Comparison of ENCODE assay signal across 18 mouse cellular contexts in the genomic region with DNA sequence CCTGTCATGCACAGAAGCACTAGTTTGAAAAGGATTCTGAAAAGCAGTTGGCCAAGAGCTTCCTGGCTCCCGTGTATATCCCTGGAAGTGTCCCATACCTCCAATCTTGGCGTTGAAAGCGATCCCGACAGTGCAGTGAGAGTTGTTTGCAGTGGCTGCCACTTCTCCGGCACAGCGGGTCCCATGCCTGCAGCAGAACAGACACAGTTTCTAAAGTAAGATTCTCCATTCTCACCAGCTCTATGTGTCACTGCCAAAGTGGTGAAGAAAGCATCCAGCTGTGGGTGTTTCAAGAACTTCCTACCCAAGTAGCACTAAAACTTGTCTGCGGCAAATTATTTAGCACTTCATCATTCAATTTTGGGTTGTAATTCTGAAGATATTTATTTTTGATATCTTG.
DNase-seq lines count a peak whose midpoint lies in the region; ATAC-seq and TF ChIP-seq lines count a peak whose summit lies in the region.
"Had no signal": no experiment of that assay in that cellular context is flagged by ENCODE, and none has a peak within 500 bp of the region (broad histone marks: within the 10 kb centered on the region; RNA-seq: fewer than 3 reads in every experiment).

No protein-coding gene starts in this region.

- H3K9ac ChIP-seq in hindbrain, embryonic 12.5 days: no peak overlapping the region
- H3K9ac ChIP-seq in liver, embryonic 12.5 days: no peak overlapping the region
- H3K9ac ChIP-seq: forebrain, embryonic 12.5 days had no signal

- H3K4me3 ChIP-seq in left cerebral cortex, adult 2 months: no peak overlapping the region
- H3K4me3 ChIP-seq in lung, adult 2 months (replicated peaks; ENCODE audit: extremely low read depth, low read depth, low read length): no peak overlapping the region
- H3K4me3 ChIP-seq in hindbrain, embryonic 12.5 days: no peak overlapping the region
- no peak overlapping the region for H3K4me3 ChIP-seq in liver, embryonic 12.5 days
- H3K4me3 ChIP-seq: forebrain, embryonic 12.5 days; hindbrain, embryonic 10.5 days had no signal

- H3K36me3 ChIP-seq in hindbrain, embryonic 12.5 days: no peaks in the 10 kb centered on the region
- H3K36me3 ChIP-seq in liver, embryonic 12.5 days: no peaks in the 10 kb centered on the region
- H3K36me3 ChIP-seq: forebrain, embryonic 12.5 days; hindbrain, embryonic 10.5 days had no signal

- no peaks in the 10 kb centered on the region for H3K9me3 ChIP-seq in hindbrain, embryonic 12.5 days (replicated peaks)
- H3K9me3 ChIP-seq in liver, embryonic 12.5 days (replicated peaks): no peaks in the 10 kb centered on the region
- H3K9me3 ChIP-seq: forebrain, embryonic 12.5 days; hindbrain, embryonic 10.5 days had no signal

- WGBS in lung, adult 2 months: 68% methylated on average over 7 of the region's 7 CpGs
- 87% methylated on average over 7 of the region's 7 CpGs for WGBS in hindbrain, embryonic 12.5 days
- 75% methylated on average over 7 of the region's 7 CpGs for WGBS in liver, embryonic 12.5 days (ENCODE audit: insufficient replicate concordance)

- TF ChIP-seq CTCF in left cerebral cortex, adult 2 months (IDR thresholded peaks at IDR 0.05): no peak
- no peak for TF ChIP-seq CTCF in lung, adult 2 months (IDR thresholded peaks at IDR 0.05; ENCODE audit: insufficient read depth, low read length)

- no peak for TF ChIP-seq POLR2A in lung, adult 2 months (IDR thresholded peaks at IDR 0.05; ENCODE audit: borderline replicate concordance, extremely low read depth, low read depth, low read length)

- no peaks in the 10 kb centered on the region; the same call in 1 of the 2 replicates for H3K4me1 ChIP-seq in lung, adult 2 months (ENCODE audit: control insufficient read depth, insufficient read depth, low read length)
- H3K4me1 ChIP-seq in hindbrain, embryonic 12.5 days: no peaks in the 10 kb centered on the region
- no peaks in the 10 kb centered on the region for H3K4me1 ChIP-seq in liver, embryonic 12.5 days
- H3K4me1 ChIP-seq: forebrain, embryonic 12.5 days; hindbrain, embryonic 10.5 days had no signal

- no peak overlapping the region for H3K4me2 ChIP-seq in hindbrain, embryonic 12.5 days (replicated peaks)
- no peak overlapping the region for H3K4me2 ChIP-seq in liver, embryonic 12.5 days
- H3K4me2 ChIP-seq: forebrain, embryonic 12.5 days had no signal

- no peak overlapping the region for H3K27ac ChIP-seq in left cerebral cortex, adult 2 months
- H3K27ac ChIP-seq in hindbrain, embryonic 12.5 days: no peak overlapping the region
- H3K27ac ChIP-seq in liver, embryonic 12.5 days: no peak overlapping the region
- H3K27ac ChIP-seq: forebrain, embryonic 12.5 days; hindbrain, embryonic 10.5 days had no signal

- intact Hi-C loops in left cerebral cortex, adult 2 months (cut with DNase I): no loop called here

- peak; percentile 10 for DNase-seq in left cerebral cortex, adult 11 months (ENCODE audit: low spot score)
- DNase-seq in left cerebral cortex, adult 2 months (ENCODE audit: extremely low spot score in 1 of 2, low spot score in 2 of 2): no peak
- peak; percentile 28 to 50 for DNase-seq in frontal cortex, adult 2 months (ENCODE audit: extremely low spot score in 1 of 2, low spot score in 1 of 2)
- DNase-seq in lung, adult 2 months: peak; percentile 4
- peak; percentile 46 for DNase-seq in lung, postnatal 25 days (ENCODE audit: low spot score)
- no peak for DNase-seq in B cell, adult 2 months
- DNase-seq: adrenal gland, postnatal 25 days; cerebellum, adult 18-20 months; kidney, adult 18-20 months; kidney, postnatal 25 days; liver; thymus, adult 18-20 months; thymus, postnatal 4 days had no signal

- H3K27me3 ChIP-seq in hindbrain, embryonic 12.5 days: no peaks in the 10 kb centered on the region
- H3K27me3 ChIP-seq in liver, embryonic 12.5 days (replicated peaks): no peaks in the 10 kb centered on the region
- H3K27me3 ChIP-seq: forebrain, embryonic 12.5 days had no signal

- ATAC-seq in hindbrain, embryonic 12.5 days (ENCODE audit: low FRiP score): no peak
- ATAC-seq in liver, embryonic 12.5 days: no peak
- ATAC-seq: midbrain, embryonic 16.5 days had no signal

Comparison
In these comparisons a context has a peak if more than half of its experiments do, and no peak if none do; other contexts are left out.
1. DNase-seq: peak in left cerebral cortex, adult 11 months (single experiment), frontal cortex, adult 2 months (2 of 2), lung, adult 2 months (single experiment) and lung, postnatal 25 days (single experiment); none in left cerebral cortex, adult 2 months (0 of 2) and B cell, adult 2 months (0 of 2).